Mouse (Mus musculus) kidney, embryonic 16.5 days (tissue): ENCODE results near the gene Thap12. TPM values are rescaled to one million over a fixed set of nuclear protein-coding genes. Genes with fewer than 3 reads are reported as not detected.
A peak's percentile ranks its signal among the peaks of the same experiment; 100 is the strongest.

Experiments
- ATAC-seq: fragments of 200-750 bp; cut with Nextera tagmentation; 2 replicates; pipeline ENCODE4 v1.8.0; 2017; ENCODE audit warnings: moderate TSS enrichment; ENCODE audit not compliant: low FRiP score, low TSS enrichment
- H3K27ac ChIP-seq: fragments of 300-500 bp; sonication (generic); 2 replicates; pipeline ENCODE4 v1.5.1; 2014; ENCODE audit warnings: low read length
- H3K27me3 ChIP-seq: fragments of 300-500 bp; sonication (generic); 2 replicates; pipeline ENCODE4 v1.6.1; 2014; ENCODE audit warnings: low read length, control low read depth, mixed read lengths; ENCODE audit not compliant: insufficient read depth
- H3K36me3 ChIP-seq: fragments of 300-500 bp; sonication (generic); 2 replicates; pipeline ENCODE4 v1.6.1; 2014; ENCODE audit warnings: low read length, control low read depth, mixed read lengths; ENCODE audit not compliant: insufficient read depth
- H3K4me1 ChIP-seq: fragments of 300-500 bp; sonication (generic); 2 replicates; pipeline ENCODE4 v1.6.1; 2014; ENCODE audit warnings: low read length, control low read depth, mixed read lengths; ENCODE audit not compliant: insufficient read depth
- H3K4me2 ChIP-seq: fragments of 300-500 bp; sonication (generic); replicated peaks from 2 replicates; pipeline ENCODE4 v1.6.1; 2014; ENCODE audit warnings: low read depth, low read length
- H3K4me3 ChIP-seq: fragments of 300-500 bp; sonication (generic); 2 replicates; pipeline ENCODE4 v1.5.1; 2014; ENCODE audit warnings: mild to moderate bottlenecking, low read length
- H3K9ac ChIP-seq: fragments of 300-500 bp; sonication (generic); replicated peaks from 2 replicates; pipeline ENCODE4 v1.6.1; 2014; ENCODE audit warnings: low read length
- H3K9me3 ChIP-seq: fragments of 300-500 bp; sonication (generic); 2 replicates; pipeline ENCODE4 v1.6.1; 2016; ENCODE audit warnings: low read length, control low read depth
- WGBS: fragments of 180-500 bp; shearing (Covaris S2); extraction: QIAGEN DNeasy Blood & Tissue Kit; methylation state at CpG from one replicate; pipeline ENCODE4 v1.1.7; 2014; 5-methylcytosine and 5-hydroxymethylcytosine counted together
- polyA plus RNA-seq: library from polyadenylated mRNA; unstranded; fragments of >200 nt; fragmentation: Nextera tagmentation; extraction: Ambion mirVana; gene quantifications from 2 replicates; pipeline ENCODE4 v1.2.1, GENCODE M21; 2015

Thap12 gene
- 53.7 and 54.4 TPM in 2 replicates for polyA plus RNA-seq

GRCm38 (mm10) chr7:98702283-98703240 is at the start of gene Thap12:
Gene Thap12, plus strand, starts transcription at chr7:98703103.
- Histone ChIP-seq H3K36me3 (no peaks in the 10 kb centered on the region), H3K9ac (peak within 1 kb of the TSS; percentile 87), H3K9me3 (no peaks in the 10 kb centered on the region), H3K4me2 (peak within 1 kb of the TSS; percentile 69), H3K4me1 (peaks cover 21% of the 10 kb centered on the region), H3K27me3 (no peaks in the 10 kb centered on the region), H3K27ac (peak within 1 kb of the TSS; percentile 97), H3K4me3 (peak within 1 kb of the TSS; percentile 89)
- 2% methylated on average over 58 of the region's 65 CpGs for WGBS
- ATAC-seq, result peak; percentile 99

GRCm38 (mm10) chr7:98655681-98656530 is 47.0 kb upstream of the Thap12 start:
- Histone ChIP-seq H3K9ac (peak overlapping the region; percentile 89), H3K27ac (peak overlapping the region; percentile 96), H3K9me3 (no peaks in the 10 kb centered on the region), H3K27me3 (no peaks in the 10 kb centered on the region), H3K4me2 (peak overlapping the region; percentile 85), H3K36me3 (peaks cover 9% of the 10 kb centered on the region; the same call in 1 of the 2 replicates), H3K4me3 (peak overlapping the region; percentile 92), H3K4me1 (peaks cover 21% of the 10 kb centered on the region)
- peak; percentile 82 for ATAC-seq
- 0% methylated on average over 69 of the region's 74 CpGs for WGBS

GRCm38 (mm10) chr7:98656531-98657221 is 46.2 kb upstream of the Thap12 start, which contains the start of gene Emsy:
Gene Emsy, minus strand, starts transcription at chr7:98656783.
- peak within 1 kb of the TSS; percentile 96 for H3K27ac ChIP-seq
- H3K27me3 ChIP-seq, result no peaks in the 10 kb centered on the region
- peak within 1 kb of the TSS; percentile 89 for H3K9ac ChIP-seq
- peaks cover 21% of the 10 kb centered on the region for H3K4me1 ChIP-seq
- H3K9me3 ChIP-seq, result no peaks in the 10 kb centered on the region
- ATAC-seq, result peak; percentile 97
- peak within 1 kb of the TSS; percentile 92 for H3K4me3 ChIP-seq
- WGBS, result under 1% methylated on average over 42 of the region's 42 CpGs
- H3K36me3 ChIP-seq, result peaks cover 9% of the 10 kb centered on the region; the same call in 1 of the 2 replicates
- peak within 1 kb of the TSS; percentile 85 for H3K4me2 ChIP-seq

GRCm38 (mm10) chr7:98665166-98665565 is 37.7 kb upstream of the Thap12 start:
- H3K36me3 ChIP-seq, result 0 out of 2 replicates have a peak, but pooled peaks cover 3% of the 10 kb centered on the region
- no peaks in the 10 kb centered on the region for H3K9me3 ChIP-seq
- no peak overlapping the region for H3K4me3 ChIP-seq
- WGBS, result 53% methylated on average over 5 of the region's 5 CpGs
- no peak for ATAC-seq
- H3K4me1 ChIP-seq, result peaks cover 6% of the 10 kb centered on the region; the same call in 1 of the 2 replicates
- H3K4me2 ChIP-seq, result no peak overlapping the region
- H3K9ac ChIP-seq, result no peak overlapping the region
- H3K27ac ChIP-seq, result no peak overlapping the region
- no peaks in the 10 kb centered on the region for H3K27me3 ChIP-seq

GRCm38 (mm10) chr7:98665726-98666125 is 37.2 kb upstream of the Thap12 start:
- Histone ChIP-seq H3K27ac (no peak overlapping the region), H3K4me3 (no peak overlapping the region), H3K9ac (no peak overlapping the region), H3K4me2 (no peak overlapping the region), H3K4me1 (peaks cover 6% of the 10 kb centered on the region; the same call in 1 of the 2 replicates), H3K9me3 (no peaks in the 10 kb centered on the region), H3K27me3 (no peaks in the 10 kb centered on the region), H3K36me3 (no peaks in the 10 kb centered on the region)
- no peak for ATAC-seq
- 85% methylated on average over 6 of the region's 6 CpGs for WGBS

GRCm38 (mm10) chr7:98667956-98668746 is 34.8 kb upstream of the Thap12 start:
- Histone ChIP-seq H3K36me3 (no peaks in the 10 kb centered on the region), H3K4me1 (peaks cover 22% of the 10 kb centered on the region), H3K27me3 (no peaks in the 10 kb centered on the region), H3K27ac (no peak overlapping the region), H3K9ac (no peak overlapping the region), H3K4me3 (no peak overlapping the region), H3K9me3 (no peaks in the 10 kb centered on the region), H3K4me2 (no peak overlapping the region)
- ATAC-seq, result no peak
- WGBS, result 65% methylated on average over 6 of the region's 6 CpGs

GRCm38 (mm10) chr7:98670831-98671230 is 32.1 kb upstream of the Thap12 start:
- Histone ChIP-seq H3K4me2 (no peak overlapping the region), H3K9me3 (no peaks in the 10 kb centered on the region), H3K9ac (no peak overlapping the region), H3K27me3 (no peaks in the 10 kb centered on the region), H3K27ac (no peak overlapping the region), H3K4me1 (peaks cover 19% of the 10 kb centered on the region), H3K36me3 (no peaks in the 10 kb centered on the region), H3K4me3 (no peak overlapping the region)
- ATAC-seq, result no peak
- 61% methylated on average over 4 of the region's 4 CpGs for WGBS

GRCm38 (mm10) chr7:98671416-98671815 is 31.5 kb upstream of the Thap12 start:
- 33% methylated on average over 9 of the region's 9 CpGs for WGBS
- H3K4me1 ChIP-seq, result peaks cover 20% of the 10 kb centered on the region
- H3K4me3 ChIP-seq, result no peak overlapping the region
- no peak overlapping the region for H3K4me2 ChIP-seq
- peak overlapping the region; percentile 54 for H3K27ac ChIP-seq
- 0 out of 2 replicates have a peak, but pooled peaks have one; percentile 29 for ATAC-seq
- no peaks in the 10 kb centered on the region for H3K9me3 ChIP-seq
- H3K27me3 ChIP-seq, result no peaks in the 10 kb centered on the region
- H3K9ac ChIP-seq, result peak overlapping the region; percentile 14; the same call in 1 of the 2 replicates
- H3K36me3 ChIP-seq, result no peaks in the 10 kb centered on the region
